Mouse (Mus musculus) lung, embryonic 16.5 days (tissue): ENCODE measurements at regions not wholly inside any gene's neighbourhood (a gene's known extent, or its start where the extent isn't known, plus 50 kb on each side); places are given as distances from the start of the nearest gene placed in this dataset.
"Not testable (repeated sequence)": the region's sequence is repeated elsewhere in the genome, so short reads cannot be mapped to it uniquely, and the experiment has no call there.

ENCODE experiments used
- ATAC-seq: fragments of 200-750 bp; cut with Nextera tagmentation; 2 replicates; pipeline ENCODE4 v1.8.0; 2017; ENCODE audit warnings: low read depth, mild to moderate bottlenecking, moderate library complexity
- H3K27ac ChIP-seq: fragments of 300-500 bp; sonication (generic); 2 replicates; pipeline ENCODE4 v1.5.1; 2014; ENCODE audit warnings: mild to moderate bottlenecking, control low read depth, low read length
- H3K27me3 ChIP-seq: fragments of 300-500 bp; sonication (generic); 2 replicates; pipeline ENCODE4 v1.6.1; 2014; ENCODE audit warnings: low read depth, low read length, mixed read lengths; ENCODE audit not compliant: control insufficient read depth, insufficient read depth
- H3K36me3 ChIP-seq: fragments of 300-500 bp; sonication (generic); 2 replicates; pipeline ENCODE4 v1.6.1; 2014; ENCODE audit warnings: low read length; ENCODE audit not compliant: control insufficient read depth, insufficient read depth
- H3K4me1 ChIP-seq: fragments of 300-500 bp; sonication (generic); replicated peaks from 2 replicates; pipeline ENCODE4 v1.6.1; 2014; ENCODE audit warnings: low read length, mixed read lengths; ENCODE audit not compliant: control insufficient read depth, insufficient read depth
- H3K4me2 ChIP-seq: fragments of 300-500 bp; sonication (generic); 2 replicates; pipeline ENCODE4 v1.6.1; 2014; ENCODE audit warnings: low read depth, low read length, control low read depth
- H3K4me3 ChIP-seq: fragments of 300-500 bp; sonication (generic); 2 replicates; pipeline ENCODE4 v1.5.1; 2014; ENCODE audit warnings: mild to moderate bottlenecking, low read length, control low read depth
- H3K9ac ChIP-seq: fragments of 300-500 bp; sonication (generic); 2 replicates; pipeline ENCODE4 v1.6.1; 2014; ENCODE audit warnings: low read length, control low read depth
- H3K9me3 ChIP-seq: fragments of 300-500 bp; sonication (generic); 2 replicates; pipeline ENCODE4 v1.6.1; 2016; ENCODE audit warnings: low read length; ENCODE audit not compliant: control insufficient read depth
- WGBS: fragments of 180-500 bp; shearing (Covaris S2); extraction: QIAGEN DNeasy Blood & Tissue Kit; methylation state at CpG from one replicate; pipeline ENCODE4 v1.1.7; 2014; 5-methylcytosine and 5-hydroxymethylcytosine counted together

DNA sequence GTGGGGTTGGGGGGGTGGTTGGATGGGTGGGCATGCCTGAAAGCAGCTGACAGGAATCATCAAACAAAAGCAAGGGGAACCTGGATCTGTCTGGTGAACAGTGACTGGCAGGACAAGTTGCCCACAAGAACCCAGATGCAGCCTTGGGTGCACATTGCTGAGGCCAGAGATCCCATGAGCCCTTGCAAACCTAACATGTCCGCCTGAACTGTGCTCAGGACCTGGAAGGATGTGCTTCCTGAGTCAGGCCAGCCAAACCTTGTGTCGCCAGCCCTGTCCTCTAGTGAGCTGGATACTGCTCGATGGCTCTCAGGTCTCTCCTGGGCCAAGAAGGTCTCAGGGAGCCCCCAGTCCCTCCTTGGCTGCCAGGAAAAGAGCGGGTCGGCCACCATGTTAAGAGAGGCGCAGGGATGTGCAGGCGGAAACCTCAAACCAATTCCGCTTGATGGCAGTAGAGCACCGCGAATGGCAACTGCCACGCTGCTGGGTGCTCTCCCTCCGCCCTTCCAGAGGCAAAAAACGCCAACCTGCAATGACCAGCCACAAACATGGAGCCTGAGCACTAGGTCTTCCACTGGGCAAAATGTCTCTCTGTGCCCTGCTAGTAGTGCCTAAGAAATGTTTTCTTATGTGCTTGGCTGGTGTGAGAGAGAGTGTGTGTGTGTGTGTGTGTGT is 140.2 kb downstream of the Pls3 start:
- H3K4me2 ChIP-seq, H3K27me3 ChIP-seq, H3K4me1 ChIP-seq, H3K9me3 ChIP-seq, H3K9ac ChIP-seq, H3K4me3 ChIP-seq, H3K36me3 ChIP-seq, ATAC-seq, H3K27ac ChIP-seq: not testable (repeated sequence)
- WGBS, result 62% methylated on average over 8 of the region's 13 CpGs

DNA sequence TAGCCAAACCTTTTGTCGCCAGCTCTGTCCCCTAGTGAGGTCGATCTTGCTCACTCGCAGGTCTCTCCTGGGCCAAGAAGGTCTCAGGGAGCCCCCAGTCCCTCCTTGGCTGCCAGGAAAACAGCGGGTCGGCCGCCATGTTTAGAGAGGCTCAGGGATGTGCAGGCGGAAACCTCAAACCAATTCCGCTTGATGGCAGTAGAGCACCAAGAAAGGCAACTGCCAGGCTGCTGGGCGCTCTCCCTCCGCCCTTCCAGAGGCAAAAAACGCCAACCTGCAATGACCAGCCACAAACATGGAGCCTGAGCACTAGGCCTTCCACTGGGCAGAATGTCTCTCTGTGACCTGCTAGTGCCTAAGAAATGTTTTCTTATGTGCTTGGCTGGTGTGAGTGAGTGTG is 141.3 kb downstream of the Pls3 start:
- WGBS, result 63% methylated on average over 11 of the region's 11 CpGs
- H3K4me3 ChIP-seq, H3K27me3 ChIP-seq, ATAC-seq, H3K4me1 ChIP-seq, H3K9me3 ChIP-seq, H3K36me3 ChIP-seq, H3K27ac ChIP-seq, H3K9ac ChIP-seq, H3K4me2 ChIP-seq: not testable (repeated sequence)

GRCm38 (mm10) chrX:75729791-75730190 is 145.2 kb downstream of the Pls3 start:
- H3K4me1 ChIP-seq, H3K36me3 ChIP-seq, H3K9ac ChIP-seq, H3K9me3 ChIP-seq, ATAC-seq, H3K4me2 ChIP-seq, H3K27ac ChIP-seq, H3K27me3 ChIP-seq, H3K4me3 ChIP-seq: not testable (repeated sequence)
- WGBS, result 64% methylated on average over 9 of the region's 12 CpGs

DNA sequence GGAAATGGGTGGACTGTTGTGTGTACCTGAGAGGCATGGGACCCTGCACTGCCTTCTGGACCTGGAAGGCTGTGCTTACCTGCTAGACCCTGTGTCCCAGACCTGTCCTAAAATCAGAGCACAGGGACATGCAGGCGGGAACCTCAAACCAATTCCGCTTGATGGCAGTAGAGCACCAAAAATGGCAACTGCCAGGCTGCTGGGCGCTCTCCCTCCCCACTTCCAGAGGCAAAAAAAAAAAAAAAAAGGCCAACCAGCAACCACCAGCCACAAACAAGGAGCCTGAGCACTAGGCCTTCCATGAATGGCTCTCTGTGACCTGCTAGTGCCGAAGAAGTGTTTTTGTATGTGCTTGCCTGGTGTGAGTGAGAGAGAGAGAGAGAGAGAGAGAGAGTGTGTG is 146.5 kb downstream of the Pls3 start:
- H3K4me2 ChIP-seq, result no peak overlapping the region

GRCm38 (mm10) chrX:75723542-75723941 is 145.5 kb upstream of the Rab39b start:
- ATAC-seq, result peak; percentile 20; the same call in 1 of the 2 replicates
- not testable (repeated sequence) for H3K4me3 ChIP-seq, H3K9ac ChIP-seq, H3K27ac ChIP-seq, H3K4me1 ChIP-seq, H3K4me2 ChIP-seq, H3K36me3 ChIP-seq, H3K9me3 ChIP-seq, H3K27me3 ChIP-seq
- WGBS, result 64% methylated on average over 27 of the region's 39 CpGs

More for the DNA sequence above, 146.5 kb downstream of the Pls3 start:
- WGBS, result 84% methylated on average over 4 of the region's 4 CpGs
- Histone ChIP-seq H3K9me3 (no peaks in the 10 kb centered on the region), H3K9ac (no peak overlapping the region), H3K27ac (no peak overlapping the region), H3K4me1 (no peaks in the 10 kb centered on the region), H3K27me3 (no peaks in the 10 kb centered on the region), H3K36me3 (0 out of 2 replicates have a peak, but pooled peaks cover 2% of the 10 kb centered on the region), H3K4me3 (no peak overlapping the region)
- no peak for ATAC-seq

- H3K4me3 ChIP-seq, result no peak overlapping the region
- H3K9ac ChIP-seq, result no peak overlapping the region
- H3K9me3 ChIP-seq, result no peaks in the 10 kb centered on the region
- H3K36me3 ChIP-seq, result no peaks in the 10 kb centered on the region
- H3K27me3 ChIP-seq, result no peaks in the 10 kb centered on the region
- WGBS, result 16% methylated on average over 1 of the region's 1 CpGs
- H3K4me2 ChIP-seq, result no peak overlapping the region
- H3K27ac ChIP-seq, result no peak overlapping the region
- ATAC-seq, result no peak
- H3K4me1 ChIP-seq, result no peaks in the 10 kb centered on the region
These were observed 121.9 kb upstream of the Rab39b start for GRCm38 (mm10) chrX:75699949-75700348.

DNA sequence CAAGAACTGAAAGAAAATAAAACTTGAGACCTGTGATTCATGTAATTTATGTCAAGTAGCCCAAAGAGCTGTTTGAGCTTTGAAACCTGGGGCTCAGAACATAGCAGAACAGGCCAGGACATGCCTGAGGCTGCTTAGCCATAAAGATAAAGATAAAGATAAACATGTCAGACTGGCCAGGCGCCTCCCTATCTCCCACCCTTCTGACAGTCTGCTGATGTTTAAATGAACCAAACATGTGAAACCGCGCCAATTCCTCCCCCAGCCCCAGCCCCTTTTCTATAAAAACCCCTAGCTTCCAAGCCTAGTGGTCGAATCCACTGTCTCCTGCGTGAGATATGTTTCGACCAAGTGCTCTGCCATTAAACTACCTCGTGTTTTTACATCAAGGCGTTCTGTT is 97.2 kb upstream of the Rab39b start:
- H3K27ac ChIP-seq, H3K27me3 ChIP-seq, H3K9ac ChIP-seq, ATAC-seq, H3K4me1 ChIP-seq, H3K9me3 ChIP-seq, H3K4me3 ChIP-seq, H3K36me3 ChIP-seq, H3K4me2 ChIP-seq: not testable (repeated sequence)
- WGBS, result 86% methylated on average over 8 of the region's 8 CpGs

DNA sequence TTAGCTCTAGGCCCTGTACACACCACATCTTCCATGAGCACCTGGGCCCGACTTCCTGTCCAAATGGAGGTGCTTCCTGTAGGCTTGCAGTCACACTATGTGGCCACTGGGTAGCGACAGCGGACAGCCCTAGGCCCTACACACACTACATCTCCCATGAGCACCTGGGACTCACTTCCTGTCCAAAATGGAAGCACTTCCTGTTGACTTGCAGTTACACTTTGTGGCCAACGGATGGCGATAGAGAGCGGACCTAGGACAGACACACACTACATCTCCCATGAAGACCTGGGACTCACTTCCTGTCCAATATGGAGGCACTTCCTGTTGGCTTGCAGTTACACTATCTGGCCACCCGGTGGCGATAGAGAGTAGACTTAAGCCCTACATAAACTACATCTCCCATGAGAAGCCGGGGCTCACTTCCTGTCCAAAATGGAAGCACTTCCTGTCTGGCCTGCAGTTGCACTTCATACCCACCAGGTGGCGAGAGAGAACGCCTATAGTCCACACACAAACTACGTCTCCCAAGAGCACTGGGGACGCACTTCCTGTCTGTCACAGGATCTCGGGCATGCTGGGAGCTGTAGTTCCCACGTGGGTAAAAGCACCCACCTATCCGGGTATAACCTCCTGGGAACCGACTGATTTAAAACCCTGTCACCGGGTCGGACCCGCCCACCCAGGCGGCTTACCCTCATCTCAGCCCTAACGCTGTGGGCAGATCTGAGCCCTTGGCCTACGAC is 96.1 kb upstream of the Rab39b start:
- Histone ChIP-seq H3K27ac (no peak overlapping the region), H3K4me1 (no peaks in the 10 kb centered on the region), H3K4me2 (peak overlapping the region; percentile 53), H3K4me3 (peak overlapping the region; percentile 44), H3K27me3 (no peaks in the 10 kb centered on the region), H3K9me3 (no peaks in the 10 kb centered on the region), H3K36me3 (no peaks in the 10 kb centered on the region), H3K9ac (no peak overlapping the region)
- peak; percentile 96 for ATAC-seq
- 9% methylated on average over 23 of the region's 23 CpGs for WGBS

DNA sequence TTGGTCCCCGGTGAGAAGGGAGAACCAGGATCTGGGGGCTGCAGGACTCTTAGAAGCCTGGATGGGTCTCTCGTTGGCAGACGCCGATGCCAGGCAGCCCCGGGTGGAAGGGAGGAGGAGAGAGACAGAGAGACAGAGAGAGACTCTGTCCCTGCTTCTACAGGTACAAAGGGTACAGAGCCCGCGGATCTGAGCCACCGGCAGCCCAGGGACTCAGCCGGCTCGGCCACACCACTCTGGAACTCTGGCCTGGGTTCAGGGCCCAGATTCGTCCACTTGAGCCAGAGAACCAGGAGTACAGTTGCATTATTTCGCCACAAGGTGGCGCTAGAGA is 95.5 kb upstream of the Rab39b start:
- Histone ChIP-seq H3K27ac (no peak overlapping the region), H3K4me1 (no peaks in the 10 kb centered on the region), H3K9ac (peak overlapping the region; percentile 57), H3K36me3 (no peaks in the 10 kb centered on the region), H3K27me3 (no peaks in the 10 kb centered on the region), H3K9me3 (no peaks in the 10 kb centered on the region), H3K4me3 (peak overlapping the region; percentile 31), H3K4me2 (peak overlapping the region; percentile 37)
- 56% methylated on average over 13 of the region's 13 CpGs for WGBS
- no peak for ATAC-seq
